Mouse (Mus musculus): ENCODE measurements around the gene Fbxl17.

- no peak for TF ChIP-seq CTCF (IDR thresholded peaks at IDR 0.05; ENCODE audit: borderline replicate concordance, control insufficient read depth, extremely low read depth, insufficient read depth, low read length, poor library complexity)
- no peak for TF ChIP-seq POLR2A (IDR thresholded peaks at IDR 0.05; ENCODE audit: control insufficient read depth, extremely low read depth, insufficient read depth, low read length, poor library complexity)
Observed at GRCm38 (mm10) chr17:63221632-63222031, 278.2 kb downstream of the Fbxl17 start.
